ENCODE assay signal across 10 mouse cellular contexts in the genomic region with DNA sequence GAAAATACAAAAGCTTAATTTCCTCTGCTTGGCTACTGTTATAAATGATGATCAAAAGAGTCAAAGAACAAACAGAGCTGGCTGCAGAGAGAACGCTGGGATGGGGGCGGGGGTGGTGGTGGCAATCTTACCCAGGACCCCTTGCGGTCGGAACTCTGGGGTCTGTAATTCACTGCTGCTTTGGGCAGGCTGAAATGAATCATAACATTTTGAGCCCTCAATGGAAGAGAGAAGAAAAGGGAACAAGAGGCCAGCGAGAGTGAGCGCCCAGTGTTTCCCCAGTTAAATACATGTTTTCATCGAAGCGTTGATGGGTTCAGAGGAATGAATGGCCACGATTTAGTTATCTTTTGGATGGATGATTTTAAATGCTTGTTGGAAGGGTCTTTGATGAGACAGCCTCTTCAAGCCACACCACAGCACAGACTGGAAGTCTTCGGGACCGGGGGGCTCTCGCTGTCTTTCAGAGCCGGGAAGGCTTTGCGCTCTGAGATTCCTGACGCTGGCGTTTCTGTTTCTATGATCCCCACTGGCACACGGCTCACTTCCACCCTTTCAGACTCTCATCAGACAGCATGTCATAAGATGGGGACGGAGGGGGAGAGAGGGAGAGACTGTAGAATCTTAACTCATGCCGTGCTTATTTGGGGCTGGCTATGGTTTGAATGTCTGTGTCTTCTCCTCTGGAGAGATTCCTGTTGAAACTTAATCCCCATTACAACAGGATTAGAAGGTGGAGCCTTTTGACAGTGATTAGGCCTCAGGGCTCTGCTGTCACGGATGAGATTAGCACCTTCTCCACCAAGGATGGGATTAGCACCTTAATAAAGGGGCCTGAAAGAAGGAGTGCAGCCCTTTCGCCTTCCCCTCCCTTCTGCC. TPM values are rescaled to one million over a fixed set of nuclear protein-coding genes. Genes with fewer than 3 reads are reported as not detected.
A peak's percentile ranks its signal among the peaks of the same experiment; 100 is the strongest.
DNase-seq lines count a peak whose midpoint lies in the region; ATAC-seq lines count a peak whose summit lies in the region.
"Had no signal": no experiment of that assay in that cellular context is flagged by ENCODE, and none has a peak within 500 bp of the region (broad histone marks: within the 10 kb centered on the region; RNA-seq: fewer than 3 reads in every experiment).

No protein-coding gene starts in this region.

- peak overlapping the region; percentile 76 for H3K9ac ChIP-seq in heart, embryonic 13.5 days
- H3K9ac ChIP-seq in forebrain, embryonic 15.5 days (replicated peaks) = peak overlapping the region; percentile 24
- peak overlapping the region; percentile 33; the same call in 1 of the 2 replicates for H3K9ac ChIP-seq in midbrain, embryonic 11.5 days (ENCODE audit: low read length)

- peak overlapping the region; percentile 47 for H3K4me3 ChIP-seq in heart, embryonic 13.5 days
- peak overlapping the region; percentile 31 for H3K4me3 ChIP-seq in forebrain, embryonic 15.5 days
- H3K4me3 ChIP-seq in midbrain, embryonic 11.5 days (ENCODE audit: low read depth, low read length) = peak overlapping the region; percentile 10; the same call in 1 of the 2 replicates

- H3K4me2 ChIP-seq in heart, embryonic 13.5 days = peak overlapping the region; percentile 77
- H3K4me2 ChIP-seq in forebrain, embryonic 15.5 days (replicated peaks) = peak overlapping the region; percentile 58
- peak overlapping the region; percentile 45 for H3K4me2 ChIP-seq in midbrain, embryonic 11.5 days

- H3K9me3 ChIP-seq in heart, embryonic 13.5 days = no peaks in the 10 kb centered on the region
- no peaks in the 10 kb centered on the region for H3K9me3 ChIP-seq in forebrain, embryonic 15.5 days
- H3K9me3 ChIP-seq in midbrain, embryonic 11.5 days (ENCODE audit: control insufficient read depth, low read length) = no peaks in the 10 kb centered on the region

- intact Hi-C loops in heart, postnatal 25 days (cut with DNase I) = no loop called here

- H3K27ac ChIP-seq in heart, embryonic 13.5 days (replicated peaks) = no peak overlapping the region
- no peak overlapping the region; the same call in 1 of the 2 replicates for H3K27ac ChIP-seq in forebrain, embryonic 15.5 days (replicated peaks)
- H3K27ac ChIP-seq in midbrain, embryonic 11.5 days (ENCODE audit: low read depth, low read length) = peak overlapping the region; percentile 62; the same call in 1 of the 2 replicates

- ATAC-seq in heart, embryonic 13.5 days (ENCODE audit: extremely low read depth, insufficient number of reproducible peaks, low FRiP score, low TSS enrichment) = no peak
- 0 out of 2 replicates have a peak, but pooled peaks have one; percentile 53 for ATAC-seq in forebrain, embryonic 15.5 days (replicated peaks)
- ATAC-seq in midbrain, embryonic 11.5 days (ENCODE audit: low FRiP score) = peak; percentile 89

- 9% methylated on average over 21 of the region's 21 CpGs for WGBS in heart, embryonic 13.5 days
- 3% methylated on average over 21 of the region's 21 CpGs for WGBS in forebrain, embryonic 15.5 days
- 2% methylated on average over 21 of the region's 21 CpGs for WGBS in midbrain, embryonic 11.5 days

- no peaks in the 10 kb centered on the region for H3K36me3 ChIP-seq in heart, embryonic 13.5 days
- H3K36me3 ChIP-seq in forebrain, embryonic 15.5 days = no peaks in the 10 kb centered on the region
- no peaks in the 10 kb centered on the region for H3K36me3 ChIP-seq in midbrain, embryonic 11.5 days (ENCODE audit: control insufficient read depth, insufficient read depth, low read length)

- H3K27me3 ChIP-seq in heart, embryonic 13.5 days (replicated peaks) = peaks cover 64% of the 10 kb centered on the region
- H3K27me3 ChIP-seq in forebrain, embryonic 15.5 days = peaks cover 42% of the 10 kb centered on the region
- H3K27me3 ChIP-seq in midbrain, embryonic 11.5 days (ENCODE audit: control insufficient read depth, insufficient read depth, low read length) = peaks cover 66% of the 10 kb centered on the region

- no peak for DNase-seq in heart, postnatal 25 days (ENCODE audit: low spot score)
- DNase-seq in embryo, embryonic 10.5 days (ENCODE audit: low spot score) = peak; percentile 66
- peak; percentile 95 for DNase-seq in midbrain, embryonic 11.5 days (ENCODE audit: low spot score, missing footprints)
- DNase-seq in left cerebral cortex, adult 8-10 months (ENCODE audit: low spot score in 2 of 2) = no peak
- no peak for DNase-seq in adrenal gland, postnatal 14 days
- DNase-seq in thymus, postnatal 4 days = no peak
- DNase-seq: kidney, postnatal 4 days had no signal

- H3K4me1 ChIP-seq in heart, embryonic 13.5 days = peaks cover 14% of the 10 kb centered on the region
- peaks cover 12% of the 10 kb centered on the region; the same call in 1 of the 2 replicates for H3K4me1 ChIP-seq in forebrain, embryonic 15.5 days
- peaks cover 15% of the 10 kb centered on the region for H3K4me1 ChIP-seq in midbrain, embryonic 11.5 days (ENCODE audit: control insufficient read depth, insufficient read depth, low read length)

RNA-seq across cellular contexts. Expression of gene Msx2, which starts 17.8 kb away (rescaled TPM):
- 3.6 and 4.4 TPM in 2 replicates for polyA plus RNA-seq in heart, embryonic 13.5 days (2015; fragmentation: Nextera tagmentation; extraction: Ambion mirVana)
- under 1 TPM; 0.59 to 0.91 TPM for total RNA-seq in heart, postnatal 25 days (2021)
- 0.41 and 0.70 TPM in 2 replicates for polyA plus RNA-seq in forebrain, embryonic 15.5 days (2015; fragmentation: Nextera tagmentation; extraction: Ambion mirVana)
- 23.0 and 25.0 TPM in 2 replicates for polyA plus RNA-seq in midbrain, embryonic 11.5 days (2014; fragmentation: Nextera tagmentation; extraction: Ambion mirVana)
- under 1 TPM in 3 of 4 experiments, not detected in 1; 0.25 to 0.34 (median 0.26) TPM for total RNA-seq in left cerebral cortex, adult 8-10 months (2022)
- 0.63 and 0.68 TPM in 2 replicates for total RNA-seq in adrenal gland, postnatal 14 days (2021)
- total RNA-seq: megakaryocyte progenitor cell, adult 5-6 weeks had no signal

Comparison
In these comparisons a context has a peak if more than half of its experiments do, and no peak if none do; other contexts are left out.
1. H3K9ac ChIP-seq: peak in every context shown above with its lines; median percentile 76 in heart, embryonic 13.5 days; 33 in midbrain, embryonic 11.5 days; 24 in forebrain, embryonic 15.5 days.
2. DNase-seq: peak in embryo, embryonic 10.5 days (single experiment) and midbrain, embryonic 11.5 days (single experiment); none in heart, postnatal 25 days (single experiment), left cerebral cortex, adult 8-10 months (0 of 2), adrenal gland, postnatal 14 days (single experiment) and thymus, postnatal 4 days (single experiment).
3. Peak in every context shown above with its lines, with median percentiles within 50 percentile points of each other: H3K4me2 ChIP-seq and H3K4me3 ChIP-seq.